Mouse (Mus musculus): Measurements from ENCODE around the gene Carmil1.

GRCm38 (mm10) chr13:24253989-24254388 is 26.6 kb downstream of the Carmil1 start:
- no peak for TF ChIP-seq GATA1 (IDR thresholded peaks at IDR 0.05; ENCODE audit: borderline replicate concordance, low read length)
- no peak for TF ChIP-seq FLI1 (IDR thresholded peaks at IDR 0.05; ENCODE audit: low read length)
